Mouse (Mus musculus) neural tube, embryonic 12.5 days (tissue): Measurements from ENCODE around the gene Kmt2e. TPM values are rescaled to one million over a fixed set of nuclear protein-coding genes. Genes with fewer than 3 reads are reported as not detected.
A peak's percentile ranks its signal among the peaks of the same experiment; 100 is the strongest.

ENCODE experiments used
- ATAC-seq: fragments of 200-750 bp; cut with Nextera tagmentation; 2 replicates; pipeline ENCODE4 v1.8.0; 2017; ENCODE audit warnings: low read depth, mild to moderate bottlenecking, moderate TSS enrichment, moderate library complexity; ENCODE audit not compliant: low FRiP score
- H3K27ac ChIP-seq: fragments of 300-500 bp; sonication (generic); 2 replicates; pipeline ENCODE4 v1.5.1; 2016
- H3K27me3 ChIP-seq: fragments of 300-500 bp; sonication (generic); replicated peaks from 2 replicates; pipeline ENCODE4 v1.6.1; 2016; ENCODE audit warnings: mild to moderate bottlenecking
- H3K36me3 ChIP-seq: fragments of 300-500 bp; sonication (generic); 2 replicates; pipeline ENCODE4 v1.6.1; 2016; ENCODE audit warnings: mild to moderate bottlenecking
- H3K4me1 ChIP-seq: fragments of 300-500 bp; sonication (generic); 2 replicates; pipeline ENCODE4 v1.6.1; 2016
- H3K4me2 ChIP-seq: fragments of 300-500 bp; sonication (generic); replicated peaks from 2 replicates; pipeline ENCODE4 v1.6.1; 2016; ENCODE audit warnings: mild to moderate bottlenecking
- H3K4me3 ChIP-seq: fragments of 300-500 bp; sonication (generic); 2 replicates; pipeline ENCODE4 v1.5.1; 2016
- H3K9ac ChIP-seq: fragments of 300-500 bp; sonication (generic); 2 replicates; pipeline ENCODE4 v1.6.1; 2016; ENCODE audit warnings: mild to moderate bottlenecking
- H3K9me3 ChIP-seq: fragments of 300-500 bp; sonication (generic); 2 replicates; pipeline ENCODE4 v1.6.1; 2016; ENCODE audit warnings: mild to moderate bottlenecking
- WGBS: fragments of 180-500 bp; shearing (Covaris S2); methylation state at CpG from one replicate; pipeline ENCODE4 v1.1.7; 2016; 5-methylcytosine and 5-hydroxymethylcytosine counted together
- polyA plus RNA-seq: library from polyadenylated mRNA; unstranded; fragments of >200 nt; fragmentation: Nextera tagmentation; extraction: Ambion mirVana; gene quantifications from 2 replicates; pipeline ENCODE4 v1.2.1, GENCODE M21; 2016

The Kmt2e gene
- polyA plus RNA-seq, 1 experiment from 2014 or later: 142 TPM

DNA sequence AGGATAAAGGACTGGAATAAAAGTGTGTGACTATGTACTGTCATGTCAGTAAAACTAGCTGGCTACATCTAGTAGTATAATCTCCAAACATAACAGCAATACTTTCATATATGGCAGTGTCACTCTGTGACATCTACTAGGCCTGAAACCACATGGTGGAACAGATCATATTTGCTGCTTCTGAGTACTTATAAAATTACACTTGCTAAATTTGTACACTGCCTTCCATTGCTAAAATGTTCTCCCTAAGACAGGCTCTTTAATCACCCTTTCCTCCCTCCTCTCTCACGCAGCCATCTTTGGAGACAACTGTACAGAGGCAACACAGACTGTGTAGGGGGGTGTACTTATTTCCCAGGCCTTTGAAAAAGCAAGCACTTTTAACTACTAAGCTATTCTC is 13.8 kb upstream of the Kmt2e start:
- H3K4me2 ChIP-seq: no peak overlapping the region
- WGBS: 44% methylated on average over 1 of the region's 1 CpGs
- H3K4me3 ChIP-seq: no peak overlapping the region
- no peak for ATAC-seq
- no peaks in the 10 kb centered on the region for H3K9me3 ChIP-seq
- H3K27ac ChIP-seq: no peak overlapping the region
- H3K4me1 ChIP-seq: peaks cover 47% of the 10 kb centered on the region
- H3K27me3 ChIP-seq: no peaks in the 10 kb centered on the region
- H3K36me3 ChIP-seq: peaks cover 20% of the 10 kb centered on the region; the same call in 1 of the 2 replicates
- H3K9ac ChIP-seq: no peak overlapping the region

- Histone ChIP-seq H3K4me2 (no peak overlapping the region), H3K27me3 (no peaks in the 10 kb centered on the region), H3K4me1 (peaks cover 40% of the 10 kb centered on the region), H3K9me3 (no peaks in the 10 kb centered on the region), H3K9ac (no peak overlapping the region), H3K36me3 (peaks cover 20% of the 10 kb centered on the region; the same call in 1 of the 2 replicates), H3K27ac (no peak overlapping the region), H3K4me3 (no peak overlapping the region)
- ATAC-seq: no peak
- 93% methylated on average over 2 of the region's 2 CpGs for WGBS
Measured at GRCm38 (mm10) chr5:23421440-23421839, 12.8 kb upstream of the Kmt2e start.

DNA sequence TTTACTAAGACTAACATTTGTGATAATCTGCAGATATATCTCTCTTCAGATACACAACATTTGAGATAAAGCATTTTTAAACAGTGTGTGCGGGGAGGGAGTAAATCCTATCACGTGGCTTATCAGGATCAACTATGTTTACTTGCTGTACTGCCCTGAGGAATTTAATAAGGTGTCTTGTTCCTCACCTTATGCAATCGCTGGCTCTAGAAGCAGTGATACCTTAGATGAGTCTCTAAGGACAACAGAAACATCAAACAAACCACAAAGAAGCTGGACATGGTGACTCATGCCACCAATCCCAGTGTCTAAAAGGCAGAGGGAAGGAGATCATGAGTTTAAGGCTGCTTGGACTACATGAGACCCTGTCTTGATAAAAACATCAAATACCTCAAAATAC is 11.2 kb upstream of the Kmt2e start:
- H3K27me3 ChIP-seq: no peaks in the 10 kb centered on the region
- no peak overlapping the region for H3K4me2 ChIP-seq
- WGBS: 93% methylated on average over 3 of the region's 3 CpGs
- H3K27ac ChIP-seq: no peak overlapping the region
- no peak for ATAC-seq
- peaks cover 27% of the 10 kb centered on the region for H3K4me1 ChIP-seq
- H3K36me3 ChIP-seq: peaks cover 24% of the 10 kb centered on the region; the same call in 1 of the 2 replicates
- H3K9me3 ChIP-seq: no peaks in the 10 kb centered on the region
- H3K9ac ChIP-seq: no peak overlapping the region
- no peak overlapping the region for H3K4me3 ChIP-seq

DNA sequence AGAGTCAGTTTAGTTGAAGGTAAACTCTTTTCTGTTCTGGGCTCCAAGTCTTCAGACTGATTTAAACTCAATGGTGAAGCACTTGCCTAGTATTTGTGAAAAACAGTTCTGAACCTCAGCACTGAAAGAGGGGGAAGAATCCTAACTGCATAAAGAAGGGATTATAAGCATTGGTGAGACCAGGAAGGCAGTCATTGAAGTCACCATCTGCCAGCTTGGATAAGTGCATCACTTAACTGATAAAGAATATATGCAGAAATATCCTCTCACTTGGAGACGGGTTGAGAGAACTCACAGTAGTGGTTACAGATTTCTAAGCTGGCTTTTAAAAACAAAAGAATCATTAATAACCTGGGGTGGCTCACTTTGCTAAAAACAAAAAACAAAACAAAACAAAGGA is 6.7 kb upstream of the Kmt2e start:
- no peak for ATAC-seq
- no peaks in the 10 kb centered on the region for H3K27me3 ChIP-seq
- peaks cover 23% of the 10 kb centered on the region; the same call in 1 of the 2 replicates for H3K36me3 ChIP-seq
- H3K4me3 ChIP-seq: no peak overlapping the region
- H3K9me3 ChIP-seq: no peaks in the 10 kb centered on the region
- H3K4me1 ChIP-seq: peaks cover 30% of the 10 kb centered on the region
- no peak overlapping the region for H3K27ac ChIP-seq
- 0 out of 2 replicates have a peak overlapping the region, but pooled peaks have one; percentile 16 for H3K4me2 ChIP-seq
- WGBS: 86% methylated on average over 1 of the region's 1 CpGs
- H3K9ac ChIP-seq: no peak overlapping the region

DNA sequence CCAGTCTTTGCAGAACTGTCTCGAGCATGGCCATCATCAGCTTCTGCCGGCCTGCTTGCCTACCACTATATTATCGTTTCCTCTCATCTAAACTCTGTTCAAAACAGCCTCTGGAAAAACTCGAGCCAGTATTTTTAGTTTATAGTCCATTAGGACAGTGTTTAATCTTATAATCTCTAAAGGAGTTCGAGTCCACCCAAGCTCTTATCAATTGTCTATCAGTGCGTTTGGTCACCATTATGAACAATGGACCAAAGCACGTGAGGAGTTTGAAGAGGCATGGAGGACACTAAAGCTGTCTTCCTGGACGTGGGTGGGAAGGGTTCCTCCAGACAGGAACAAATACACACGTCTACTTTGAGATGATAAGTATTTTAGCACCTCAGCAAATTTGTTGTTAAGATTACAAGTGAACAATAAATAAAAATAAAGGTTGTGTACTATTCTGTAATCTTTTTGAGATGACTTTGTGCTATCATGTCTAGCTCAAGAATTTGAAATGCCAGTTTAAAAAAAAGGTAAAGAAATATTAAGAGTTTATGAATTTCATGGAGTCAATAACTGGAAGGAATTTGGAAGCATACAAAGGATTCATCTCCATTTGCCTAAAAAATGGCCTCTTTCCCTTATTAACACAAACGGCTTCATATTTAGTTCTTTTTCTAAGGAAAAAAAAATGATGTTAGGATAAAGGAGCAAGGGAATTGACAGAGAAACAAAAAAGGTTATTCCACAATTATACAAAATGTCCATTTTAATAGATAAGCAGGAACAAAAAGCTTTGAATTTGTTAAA is 3.0 kb upstream of the Kmt2e start:
- H3K27me3 ChIP-seq: no peaks in the 10 kb centered on the region
- H3K36me3 ChIP-seq: 0 out of 2 replicates have a peak, but pooled peaks cover 4% of the 10 kb centered on the region
- H3K27ac ChIP-seq: no peak overlapping the region
- H3K9ac ChIP-seq: peak overlapping the region; percentile 17; the same call in 1 of the 2 replicates
- H3K4me1 ChIP-seq: peaks cover 30% of the 10 kb centered on the region
- peak overlapping the region; percentile 83 for H3K4me2 ChIP-seq
- peak overlapping the region; percentile 36 for H3K4me3 ChIP-seq
- H3K9me3 ChIP-seq: no peaks in the 10 kb centered on the region
- WGBS: 33% methylated on average over 10 of the region's 10 CpGs
- ATAC-seq: no peak

DNA sequence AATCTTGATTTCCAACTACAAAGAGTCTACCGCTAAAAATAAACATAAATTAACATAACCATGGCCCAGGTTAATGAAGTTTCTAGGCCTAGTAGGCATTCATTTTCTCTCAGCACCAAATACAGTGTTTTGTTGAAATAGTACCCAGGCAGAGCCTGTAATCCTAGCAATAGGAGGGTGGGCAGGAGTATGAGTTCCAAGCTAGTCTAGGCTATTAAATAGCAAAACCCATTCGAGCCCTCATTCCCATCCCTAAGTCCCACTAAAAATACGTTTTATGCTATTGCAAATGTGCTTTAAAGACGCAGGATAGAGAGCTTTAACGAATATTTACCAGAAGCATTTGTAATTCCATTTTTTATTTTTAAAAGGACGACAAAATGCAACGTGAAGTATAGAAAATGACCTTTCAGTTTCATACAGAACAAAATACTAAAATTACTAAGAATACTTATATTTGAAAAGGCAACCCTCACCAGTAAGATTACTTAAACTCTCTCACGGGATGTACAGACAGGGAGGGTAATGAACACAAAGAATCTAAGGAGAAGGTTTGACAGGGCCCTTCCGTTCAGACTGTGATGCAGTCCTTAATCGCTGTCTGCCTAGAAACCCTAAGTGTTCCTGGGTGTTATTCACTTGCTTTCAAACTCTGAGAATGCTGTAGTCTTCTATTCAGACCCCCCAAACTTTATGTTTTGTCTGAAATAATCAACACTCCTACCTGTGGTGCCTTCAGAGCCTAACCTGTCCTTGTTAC is 2.1 kb upstream of the Kmt2e start:
- Histone ChIP-seq H3K4me3 (peak overlapping the region; percentile 97), H3K27ac (peak overlapping the region; percentile 100), H3K27me3 (no peaks in the 10 kb centered on the region), H3K4me1 (peaks cover 33% of the 10 kb centered on the region), H3K9ac (peak overlapping the region; percentile 100), H3K9me3 (no peaks in the 10 kb centered on the region), H3K4me2 (peak overlapping the region; percentile 83), H3K36me3 (0 out of 2 replicates have a peak, but pooled peaks cover 4% of the 10 kb centered on the region)
- no peak for ATAC-seq
- WGBS: 3% methylated on average over 10 of the region's 10 CpGs

DNA sequence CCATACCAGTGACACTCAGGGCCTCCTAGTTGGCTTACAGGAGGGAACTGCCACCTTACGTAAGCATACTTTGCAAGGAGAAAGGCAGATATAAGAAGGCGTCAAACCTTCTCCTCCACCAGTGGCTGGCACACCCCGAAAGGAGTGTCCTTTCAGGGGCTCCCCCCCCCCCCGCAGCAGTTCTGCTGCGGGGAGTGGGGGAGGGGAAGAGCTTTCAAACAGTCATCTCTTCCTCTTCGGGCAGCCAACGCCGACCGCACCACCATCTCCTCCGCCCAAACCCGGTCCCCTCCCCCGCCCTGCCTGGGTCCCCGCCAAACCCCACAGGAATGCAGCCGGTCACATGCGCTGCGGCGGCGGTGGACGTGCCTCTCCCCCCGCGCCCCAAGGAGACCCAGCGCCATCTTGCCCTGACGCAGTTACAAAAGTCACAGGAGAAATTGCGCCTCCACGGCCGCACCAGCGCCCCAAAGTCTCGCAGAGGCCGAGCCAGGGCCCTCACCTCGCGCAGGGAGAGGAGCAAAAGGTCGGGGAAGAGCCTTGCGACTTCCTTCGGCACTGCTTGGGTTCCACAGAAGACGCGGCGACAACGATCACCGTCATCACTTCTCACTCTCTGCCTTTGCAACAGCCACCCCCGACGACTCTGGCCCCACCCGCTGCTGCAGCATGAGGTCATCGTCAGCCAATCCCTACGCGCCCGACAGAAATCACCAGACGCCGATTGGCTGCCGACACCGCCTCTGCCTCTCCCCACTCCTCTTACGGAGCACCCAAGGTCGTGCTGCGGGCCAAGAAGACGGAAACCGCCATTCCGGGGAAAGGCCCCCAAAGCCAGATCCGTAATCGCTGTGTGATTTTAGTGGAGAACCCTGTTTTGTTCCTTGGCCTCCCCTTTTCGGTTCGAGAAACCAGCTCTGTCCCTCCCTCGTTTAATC is 1.3 kb upstream of the Kmt2e start:
- Histone ChIP-seq H3K9me3 (no peaks in the 10 kb centered on the region), H3K27me3 (no peaks in the 10 kb centered on the region), H3K4me2 (peak overlapping the region; percentile 83), H3K4me1 (peaks cover 32% of the 10 kb centered on the region), H3K9ac (peak overlapping the region; percentile 100), H3K4me3 (peak overlapping the region; percentile 97), H3K36me3 (no peaks in the 10 kb centered on the region), H3K27ac (peak overlapping the region; percentile 100)
- WGBS: under 1% methylated on average over 61 of the region's 61 CpGs
- ATAC-seq: peak; percentile 92

DNA sequence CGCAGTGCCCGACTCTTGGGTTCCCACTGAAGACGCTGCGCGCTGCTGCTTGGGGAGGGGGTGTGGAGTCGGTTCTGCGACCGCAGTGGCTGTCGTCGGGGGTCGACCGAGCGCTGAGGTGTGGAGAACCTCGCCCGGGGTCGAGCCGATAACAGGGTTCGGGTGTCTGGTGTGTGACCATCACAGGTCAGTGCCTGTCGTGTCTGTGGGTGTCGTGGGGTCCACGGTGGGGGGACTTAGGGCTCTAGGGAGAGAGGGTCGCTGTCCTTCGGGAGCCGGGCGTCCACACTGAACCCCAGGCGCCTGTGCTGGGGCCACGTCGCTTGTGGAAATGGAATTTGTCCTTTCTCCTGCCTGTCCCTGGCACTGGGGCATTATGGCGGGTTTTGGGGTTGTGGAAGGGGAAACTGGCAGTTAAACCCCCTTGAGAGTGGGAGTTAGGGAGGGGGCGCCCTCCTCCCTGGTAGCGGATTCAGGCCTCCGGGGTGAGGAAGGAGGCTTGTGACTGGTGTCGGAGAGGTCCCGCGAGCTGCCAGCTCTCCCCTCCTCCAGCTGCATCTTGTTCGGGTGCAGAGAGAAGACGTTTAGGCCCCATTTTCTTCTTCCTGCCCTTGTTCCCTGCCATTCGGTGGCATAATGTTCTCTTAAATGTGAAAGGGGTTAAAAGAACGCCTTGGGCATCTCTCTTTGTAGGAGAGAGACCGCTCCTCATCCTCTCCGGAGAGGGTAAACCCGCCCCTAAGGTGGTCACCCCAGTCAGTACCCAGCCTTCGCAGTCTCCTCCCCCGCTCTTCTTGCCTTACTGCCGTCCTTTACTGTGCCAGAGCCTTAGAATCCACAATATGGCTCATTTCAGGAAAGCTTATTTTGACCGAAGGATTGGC is 599 bp downstream of the Kmt2e start:
- peak; percentile 15 for ATAC-seq
- H3K4me1 ChIP-seq: peaks cover 20% of the 10 kb centered on the region; the same call in 1 of the 2 replicates
- H3K27ac ChIP-seq: peak overlapping the region; percentile 100
- H3K9me3 ChIP-seq: no peaks in the 10 kb centered on the region
- H3K9ac ChIP-seq: peak overlapping the region; percentile 100
- under 1% methylated on average over 46 of the region's 46 CpGs for WGBS
- H3K4me2 ChIP-seq: peak overlapping the region; percentile 71
- peak overlapping the region; percentile 97 for H3K4me3 ChIP-seq
- H3K27me3 ChIP-seq: no peaks in the 10 kb centered on the region
- no peaks in the 10 kb centered on the region for H3K36me3 ChIP-seq

- H3K36me3 ChIP-seq: no peaks in the 10 kb centered on the region
- H3K27ac ChIP-seq: peak overlapping the region; percentile 100
- peaks cover 13% of the 10 kb centered on the region; the same call in 1 of the 2 replicates for H3K4me1 ChIP-seq
- H3K4me2 ChIP-seq: peak overlapping the region; percentile 71
- no peaks in the 10 kb centered on the region for H3K27me3 ChIP-seq
- under 1% methylated on average over 13 of the region's 13 CpGs for WGBS
- H3K4me3 ChIP-seq: peak overlapping the region; percentile 97
- H3K9me3 ChIP-seq: no peaks in the 10 kb centered on the region
- peak overlapping the region; percentile 100 for H3K9ac ChIP-seq
- ATAC-seq: no peak
Measured at GRCm38 (mm10) chr5:23435482-23436125, 1.4 kb downstream of the Kmt2e start.

- 13% methylated on average over 2 of the region's 2 CpGs for whole genome bisulfite sequencing
- ATAC-seq: no peak
- no peaks in the 10 kb centered on the region for H3K9me3 ChIP-seq
- peaks cover 7% of the 10 kb centered on the region; the same call in 1 of the 2 replicates for H3K4me1 ChIP-seq
- H3K27ac ChIP-seq: no peak overlapping the region
- H3K4me3 ChIP-seq: peak overlapping the region; percentile 97
- no peaks in the 10 kb centered on the region for H3K36me3 ChIP-seq
- H3K27me3 ChIP-seq: no peaks in the 10 kb centered on the region
- peak overlapping the region; percentile 71 for H3K4me2 ChIP-seq
- peak overlapping the region; percentile 100 for H3K9ac ChIP-seq
Measured at GRCm38 (mm10) chr5:23436735-23437134, 2.5 kb downstream of the Kmt2e start.
